36 mouse cellular contexts compared by ENCODE assay signal in the genomic region with DNA sequence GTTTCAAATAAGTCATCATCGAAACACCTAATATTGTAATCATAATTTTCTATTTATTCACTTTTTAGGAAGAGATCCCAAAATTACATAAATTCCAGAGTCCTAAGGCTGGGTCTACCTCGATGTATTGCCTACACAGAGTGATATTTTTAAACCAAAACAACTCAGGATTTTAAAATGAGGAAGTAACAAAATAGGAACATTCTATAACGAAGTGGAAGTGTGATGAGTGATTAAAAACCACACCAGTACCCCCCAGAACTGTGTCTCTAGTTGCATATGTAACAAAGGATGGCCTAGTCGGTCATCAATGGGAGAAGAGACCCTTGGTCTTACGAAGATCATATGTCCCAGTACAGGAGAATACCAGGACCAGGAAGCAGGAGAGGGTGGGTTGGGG. TPM values are rescaled to one million over a fixed set of nuclear protein-coding genes. Genes with fewer than 3 reads are reported as not detected.
DNase-seq lines count a peak whose midpoint lies in the region; ATAC-seq and TF ChIP-seq lines count a peak whose summit lies in the region.
"Had no signal": no experiment of that assay in that cellular context is flagged by ENCODE, and none has a peak within 500 bp of the region (broad histone marks: within the 10 kb centered on the region; RNA-seq: fewer than 3 reads in every experiment).

No protein-coding gene starts in this region.

- no peaks in the 10 kb centered on the region for H3K9me3 ChIP-seq in MEL (replicated peaks; ENCODE audit: insufficient read depth, low read length)
- H3K9me3 ChIP-seq: embryonic facial prominence, embryonic 10.5 days; embryonic facial prominence, embryonic 13.5 days; forebrain, embryonic 12.5 days; heart, embryonic 12.5 days; heart, embryonic 15.5 days had no signal

- peaks cover 3 to 7% of the 10 kb centered on the region in 2 experiments; a peak in 3 of 4 replicates for H3K4me1 ChIP-seq in MEL (ENCODE audit: control insufficient read depth in 1 of 2, insufficient read depth in 2 of 2, low read length in 2 of 2)
- H3K4me1 ChIP-seq in heart, adult 2 months (ENCODE audit: control insufficient read depth, insufficient read depth, low read length): no peaks in the 10 kb centered on the region; the same call in 1 of the 2 replicates
- H3K4me1 ChIP-seq: embryonic facial prominence, embryonic 10.5 days; embryonic facial prominence, embryonic 13.5 days; forebrain, embryonic 12.5 days; heart, embryonic 12.5 days; heart, embryonic 15.5 days had no signal

- peaks cover 0 to 7% of the 10 kb centered on the region in 2 experiments; a peak in 2 of 4 replicates for H3K36me3 ChIP-seq in MEL (ENCODE audit: control insufficient read depth in 1 of 2, insufficient read depth in 2 of 2, low read length in 2 of 2)
- H3K36me3 ChIP-seq in heart, adult 2 months (ENCODE audit: control insufficient read depth, insufficient read depth, low read length): no peaks in the 10 kb centered on the region
- H3K36me3 ChIP-seq: embryonic facial prominence, embryonic 10.5 days; embryonic facial prominence, embryonic 13.5 days; forebrain, embryonic 12.5 days; heart, embryonic 12.5 days; heart, embryonic 15.5 days had no signal

- H3K9ac ChIP-seq in MEL (ENCODE audit: control insufficient read depth, low read depth, low read length, poor library complexity, severe bottlenecking): no peak overlapping the region; the same call in 1 of the 2 replicates
- no peak overlapping the region for H3K9ac ChIP-seq in heart, adult 2 months (ENCODE audit: low read depth, low read length)
- H3K9ac ChIP-seq: embryonic facial prominence, embryonic 13.5 days; forebrain, embryonic 12.5 days; heart, embryonic 12.5 days; heart, embryonic 15.5 days; hindbrain, embryonic 14.5 days had no signal

- no peaks in the 10 kb centered on the region for H3K27me3 ChIP-seq in MEL (ENCODE audit: control insufficient read depth in 1 of 2, insufficient read depth in 2 of 2, low read length in 2 of 2)
- H3K27me3 ChIP-seq in heart, adult 2 months (ENCODE audit: control insufficient read depth, insufficient read depth, low read length): no peaks in the 10 kb centered on the region
- H3K27me3 ChIP-seq: embryonic facial prominence, embryonic 13.5 days; forebrain, embryonic 12.5 days; heart, embryonic 12.5 days; heart, embryonic 15.5 days; Patski had no signal

- no peak for TF ChIP-seq CTCF in MEL (IDR thresholded peaks at IDR 0.05 in 2 of 3, conservative IDR thresholded peaks at IDR 0.05 in 1 of 3; ENCODE audit: control insufficient read depth in 1 of 3, insufficient read depth in 1 of 3, low read depth in 2 of 3, low read length in 3 of 3, poor library complexity in 1 of 3, severe bottlenecking in 1 of 3)
- no peak for TF ChIP-seq CTCF in heart, adult 2 months (IDR thresholded peaks at IDR 0.05)

- H3K27ac ChIP-seq in MEL (ENCODE audit: control insufficient read depth, low read depth, low read length): no peak overlapping the region
- H3K27ac ChIP-seq in heart, adult 2 months: no peak overlapping the region
- H3K27ac ChIP-seq: embryonic facial prominence, embryonic 10.5 days; embryonic facial prominence, embryonic 13.5 days; forebrain, embryonic 12.5 days; heart, embryonic 15.5 days; hindbrain, embryonic 14.5 days; hindbrain, postnatal 0 days had no signal

- TF ChIP-seq POLR2A in MEL (IDR thresholded peaks at IDR 0.05; ENCODE audit: control insufficient read depth in 1 of 2, insufficient read depth in 1 of 2, low read depth in 1 of 2, low read length in 2 of 2, poor library complexity in 1 of 2): no peak
- no peak for TF ChIP-seq POLR2A in heart, adult 2 months (IDR thresholded peaks at IDR 0.05; ENCODE audit: insufficient read depth, low read depth, low read length)

- TF ChIP-seq RAD21 in MEL (IDR thresholded peaks at IDR 0.05; ENCODE audit: low read depth, low read length): no peak

- peak; percentile 87 to 93 for TF ChIP-seq EP300 in MEL (IDR thresholded peaks at IDR 0.05; ENCODE audit: low read depth in 1 of 2, low read length in 2 of 2)
- TF ChIP-seq EP300 in heart, adult 2 months (IDR thresholded peaks at IDR 0.05; ENCODE audit: insufficient read depth, low read depth, low read length): no peak

- peak; percentile 85 for ATAC-seq in granulocyte monocyte progenitor cell, adult 5-6 weeks (replicated peaks; ENCODE audit: poor library complexity, severe bottlenecking)
- peak; percentile 71 for ATAC-seq in megakaryocyte, adult 5-6 weeks (ENCODE audit: poor library complexity, severe bottlenecking)
- ATAC-seq: CD4-positive, CD25-positive, alpha-beta regulatory T cell, adult 4 months; forebrain, embryonic 16.5 days; hindbrain, postnatal 0 days; inflammation-experienced regulatory T-cells, adult 6 months; intestine, embryonic 16.5 days; Patski had no signal

- H3K4me3 ChIP-seq in MEL (ENCODE audit: control insufficient read depth in 1 of 2, insufficient read depth in 1 of 2, low read depth in 2 of 2, low read length in 2 of 2): no peak overlapping the region
- H3K4me3 ChIP-seq in heart, adult 2 months: no peak overlapping the region
- H3K4me3 ChIP-seq: embryonic facial prominence, embryonic 10.5 days; embryonic facial prominence, embryonic 13.5 days; erythroblast, embryonic 14.5 days; forebrain, embryonic 12.5 days; heart, embryonic 12.5 days; heart, embryonic 15.5 days had no signal

- intact Hi-C loops in heart, adult 2 months (cut with DNase I): no loop called here

- 65% methylated on average over 5 of the region's 5 CpGs for WGBS in heart, adult 2 months

- peak; percentile 73 for DNase-seq in MEL (ENCODE audit: low read depth, low spot score)
- DNase-seq in layer of hippocampus, postnatal 36 days: no peak
- DNase-seq in lung, postnatal 10 days: no peak
- DNase-seq in heart, adult 2 months: no peak
- DNase-seq: adrenal gland, postnatal 10 days; adrenal gland, postnatal 36 days; cerebellum, adult 11 months; cerebellum, adult 2 months; cerebellum, adult 9-11 months; cerebellum, postnatal 25 days; embryo, embryonic 11 days; gastrocnemius, postnatal 10 days; gastrocnemius, postnatal 36 days; heart, adult 11 months; heart, postnatal 10 days; heart, postnatal 36 days had no signal

- H3K79me2 ChIP-seq in MEL (ENCODE audit: control insufficient read depth, insufficient read depth, low read length, poor library complexity): no peaks in the 10 kb centered on the region
- no peaks in the 10 kb centered on the region for H3K79me2 ChIP-seq in heart, adult 2 months (replicated peaks; ENCODE audit: control insufficient read depth, insufficient read depth, low read length)

TF ChIP-seq in MEL, 35 proteins besides CTCF, POLR2A, EP300 and RAD21 (continues in another document):
- TF ChIP-seq MAZ (IDR thresholded peaks at IDR 0.05; ENCODE audit: low read depth, low read length) (0 out of 2 replicates have a peak, but pooled peaks have one; percentile 55), CHD2 (IDR thresholded peaks at IDR 0.05; ENCODE audit: low read length) (0 out of 2 replicates have a peak, but pooled peaks have one; percentile 15), UBTF (IDR thresholded peaks at IDR 0.05; ENCODE audit: borderline replicate concordance, insufficient read depth, low read depth, low read length) (no peak), MYC (IDR thresholded peaks at IDR 0.05; ENCODE audit: low read depth, low read length) (0 out of 2 replicates have a peak, but pooled peaks have one; percentile 29), BHLHE40 (IDR thresholded peaks at IDR 0.05; ENCODE audit: borderline replicate concordance, low read depth, low read length) (0 out of 2 replicates have a peak, but pooled peaks have one; percentile 11), SIN3A (IDR thresholded peaks at IDR 0.05; ENCODE audit: low read length) (peak; percentile 63), JUND (IDR thresholded peaks at IDR 0.05; ENCODE audit: low read depth, low read length) (no peak), CHD1 (IDR thresholded peaks at IDR 0.05; ENCODE audit: low read depth, low read length) (no peak), ZC3H11A (IDR thresholded peaks at IDR 0.05; ENCODE audit: low read depth, low read length) (no peak), TCF12 (IDR thresholded peaks at IDR 0.05; ENCODE audit: low read depth, low read length) (peak; percentile 74), MAFK (IDR thresholded peaks at IDR 0.05; ENCODE audit: borderline replicate concordance, low read depth, low read length) (0 out of 2 replicates have a peak, but pooled peaks have one; percentile 18)

RNA-seq across cellular contexts. Expression of a gene that starts 10.3 kb away (rescaled TPM):
- 0.12 TPM in 1 of 2 replicates, not detected in the other for total RNA-seq in MEL (2012; rRNA removed)
- polyA plus RNA-seq in MEL (2012; ENCODE audit: insufficient read depth in 1 of 2, insufficient read length in 2 of 2, low read depth in 1 of 2, low replicate concordance in 2 of 2, missing spikeins in 1 of 2): under 1 TPM in 1 of 2 experiments, not detected in 1; 0.07 TPM
- 0.28 and 0.37 TPM in 2 replicates for total RNA-seq in granulocyte monocyte progenitor cell, adult 5-6 weeks (2014; fragmentation: Nextera tagmentation)
- total RNA-seq in granulocyte monocyte progenitor cell, adult 5-6 weeks (2017): 0.56 TPM in 1 of 2 replicates, not detected in the other
- not detected in 2 replicates for total RNA-seq in megakaryocyte, adult 5-6 weeks (2015)
- total RNA-seq in megakaryocyte, adult 5-6 weeks (2017): 0.04 TPM in 1 of 2 replicates, not detected in the other
- not detected for total RNA-seq in layer of hippocampus, postnatal 36 days (2021)
- not detected for total RNA-seq in heart, adult 2 months (2021)
- not detected in 2 replicates for polyA plus RNA-seq in heart, adult 2 months (2012; rRNA removed)
- total RNA-seq: adrenal gland, adult 18-20 months; adrenal gland, postnatal 10 days; adrenal gland, postnatal 36 days; gastrocnemius, adult 18-20 months; gastrocnemius, postnatal 10 days; gastrocnemius, postnatal 36 days; heart, postnatal 10 days; heart, postnatal 36 days; hindbrain, postnatal 0 days had no signal
- polyA plus RNA-seq: C2C12; CD4-positive, CD25-positive, alpha-beta regulatory T cell, adult 4 months; cerebellum, adult 2 months; cortical plate, adult 2 months; embryonic facial prominence, embryonic 10.5 days; embryonic facial prominence, embryonic 13.5 days; erythroblast, embryonic 14.5 days; forebrain, embryonic 12.5 days; forebrain, embryonic 16.5 days; heart, embryonic 12.5 days; heart, embryonic 15.5 days; hindbrain, embryonic 11.5 days; hindbrain, embryonic 14.5 days; hindbrain, postnatal 0 days; inflammation-experienced regulatory T-cells, adult 6 months; intestine, embryonic 16.5 days; Patski had no signal

RNA-seq across cellular contexts. Expression of a gene that starts 24.3 kb away (rescaled TPM):
- total RNA-seq in MEL (2012; rRNA removed): not detected in 2 replicates
- not detected for polyA plus RNA-seq in MEL (2012; ENCODE audit: insufficient read depth in 1 of 2, insufficient read length in 2 of 2, low read depth in 1 of 2, low replicate concordance in 2 of 2, missing spikeins in 1 of 2)
- total RNA-seq in granulocyte monocyte progenitor cell, adult 5-6 weeks (2014; fragmentation: Nextera tagmentation): not detected in 2 replicates
- not detected in 2 replicates for total RNA-seq in granulocyte monocyte progenitor cell, adult 5-6 weeks (2017)
- total RNA-seq in megakaryocyte, adult 5-6 weeks (2015): not detected in 2 replicates
- not detected in 2 replicates for total RNA-seq in megakaryocyte, adult 5-6 weeks (2017)
- total RNA-seq in layer of hippocampus, postnatal 36 days (2021): not detected
- not detected for total RNA-seq in heart, adult 2 months (2021)
- not detected in 2 replicates for polyA plus RNA-seq in heart, adult 2 months (2012; rRNA removed)
- total RNA-seq: adrenal gland, adult 18-20 months; adrenal gland, postnatal 10 days; adrenal gland, postnatal 36 days; gastrocnemius, adult 18-20 months; gastrocnemius, postnatal 10 days; gastrocnemius, postnatal 36 days; heart, postnatal 10 days; heart, postnatal 36 days; hindbrain, postnatal 0 days had no signal
- polyA plus RNA-seq: C2C12; CD4-positive, CD25-positive, alpha-beta regulatory T cell, adult 4 months; cerebellum, adult 2 months; cortical plate, adult 2 months; embryonic facial prominence, embryonic 10.5 days; embryonic facial prominence, embryonic 13.5 days; erythroblast, embryonic 14.5 days; forebrain, embryonic 12.5 days; forebrain, embryonic 16.5 days; heart, embryonic 12.5 days; heart, embryonic 15.5 days; hindbrain, embryonic 11.5 days; hindbrain, embryonic 14.5 days; hindbrain, postnatal 0 days; inflammation-experienced regulatory T-cells, adult 6 months; Patski had no signal

RNA-seq across cellular contexts. Expression of a gene that starts 36.2 kb away (rescaled TPM):
- total RNA-seq in MEL (2012; rRNA removed): not detected in 2 replicates
- not detected for polyA plus RNA-seq in MEL (2012; ENCODE audit: insufficient read depth in 1 of 2, insufficient read length in 2 of 2, low read depth in 1 of 2, low replicate concordance in 2 of 2, missing spikeins in 1 of 2)
- 2.9 TPM in 1 of 2 replicates, not detected in the other for total RNA-seq in granulocyte monocyte progenitor cell, adult 5-6 weeks (2014; fragmentation: Nextera tagmentation)
- 0.15 TPM in 1 of 2 replicates, not detected in the other for total RNA-seq in granulocyte monocyte progenitor cell, adult 5-6 weeks (2017)
- not detected in 2 replicates for total RNA-seq in megakaryocyte, adult 5-6 weeks (2015)
- total RNA-seq in megakaryocyte, adult 5-6 weeks (2017): not detected in 2 replicates
- not detected for total RNA-seq in layer of hippocampus, postnatal 36 days (2021)
- not detected for total RNA-seq in heart, adult 2 months (2021)
- polyA plus RNA-seq in heart, adult 2 months (2012; rRNA removed): not detected in 2 replicates
- total RNA-seq: adrenal gland, adult 18-20 months; adrenal gland, postnatal 10 days; adrenal gland, postnatal 36 days; gastrocnemius, adult 18-20 months; gastrocnemius, postnatal 10 days; gastrocnemius, postnatal 36 days; heart, postnatal 10 days; heart, postnatal 36 days; hindbrain, postnatal 0 days had no signal
- polyA plus RNA-seq: C2C12; CD4-positive, CD25-positive, alpha-beta regulatory T cell, adult 4 months; cerebellum, adult 2 months; cortical plate, adult 2 months; embryonic facial prominence, embryonic 10.5 days; embryonic facial prominence, embryonic 13.5 days; erythroblast, embryonic 14.5 days; forebrain, embryonic 12.5 days; forebrain, embryonic 16.5 days; heart, embryonic 12.5 days; heart, embryonic 15.5 days; hindbrain, embryonic 11.5 days; hindbrain, embryonic 14.5 days; hindbrain, postnatal 0 days; inflammation-experienced regulatory T-cells, adult 6 months; intestine, embryonic 16.5 days; Patski had no signal
